Mouse (Mus musculus): ENCODE measurements at regions not wholly inside any gene's neighbourhood (a gene's known extent, or its start where the extent isn't known, plus 50 kb on each side); places are given as distances from the start of the nearest gene placed in this dataset.

DNA sequence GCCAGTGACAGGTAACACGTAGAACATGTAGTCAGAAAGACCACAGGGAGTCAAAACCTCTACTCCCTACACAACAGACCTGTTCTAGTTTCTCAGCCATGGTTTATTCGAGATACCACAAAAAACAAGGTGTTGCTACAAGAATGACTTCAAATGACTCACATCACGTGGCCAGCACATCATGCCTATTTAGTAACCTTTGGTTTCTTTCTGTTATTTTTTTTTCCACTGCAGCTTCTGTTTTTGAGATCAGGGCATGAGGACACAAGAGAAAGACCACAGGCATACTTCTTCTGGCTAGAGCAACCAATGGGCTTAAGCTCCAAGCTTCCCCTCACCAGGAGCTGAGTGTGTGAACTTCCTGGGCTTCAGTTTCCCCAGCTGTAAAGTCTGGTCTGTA lies 630.7 kb downstream of the Rnf144a start:
- no peak for DNase-seq (ENCODE audit: low read depth, low spot score)

DNA sequence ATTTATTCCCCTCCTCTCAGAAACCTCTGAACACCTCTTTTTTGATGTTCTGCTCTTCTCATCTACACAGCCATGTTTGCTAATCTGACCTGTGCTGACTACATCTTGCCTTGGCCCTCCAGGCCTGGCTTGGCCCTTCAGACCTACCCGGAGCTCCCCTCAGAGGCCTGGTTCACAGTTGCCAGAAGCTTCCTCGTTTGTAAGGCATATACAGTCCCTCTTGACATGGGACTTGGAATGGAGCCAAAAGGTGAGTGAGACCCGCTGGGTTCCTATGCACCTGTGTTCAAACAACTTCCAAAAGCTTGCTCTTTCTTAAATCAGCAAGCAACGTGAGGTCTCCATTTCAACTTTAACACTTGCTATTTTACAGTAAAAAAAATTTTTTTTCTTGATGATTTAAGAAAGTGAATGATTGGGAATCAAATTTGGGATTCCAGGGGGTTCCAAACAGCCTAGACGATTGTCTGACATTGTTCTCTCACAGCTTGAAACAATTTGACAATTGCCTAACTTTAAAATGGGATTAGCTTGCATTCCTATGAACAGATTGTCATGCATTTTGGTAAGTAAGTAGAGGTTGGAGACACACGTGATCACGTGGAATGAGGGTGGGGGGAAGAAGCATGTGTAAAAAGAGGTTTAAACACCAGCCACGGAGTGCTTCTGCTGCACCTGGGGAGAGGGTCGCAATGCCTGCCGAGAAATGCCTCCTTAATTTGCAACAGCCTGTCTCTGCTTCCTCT lies 631.9 kb downstream of the Rnf144a start:
- peak; percentile 29 for DNase-seq (ENCODE audit: low read depth, low spot score)

GRCm38 (mm10) chr12:25771856-25772255 lies 643.2 kb downstream of the Rnf144a start:
- no peak for DNase-seq (ENCODE audit: low read depth, low spot score)

DNA sequence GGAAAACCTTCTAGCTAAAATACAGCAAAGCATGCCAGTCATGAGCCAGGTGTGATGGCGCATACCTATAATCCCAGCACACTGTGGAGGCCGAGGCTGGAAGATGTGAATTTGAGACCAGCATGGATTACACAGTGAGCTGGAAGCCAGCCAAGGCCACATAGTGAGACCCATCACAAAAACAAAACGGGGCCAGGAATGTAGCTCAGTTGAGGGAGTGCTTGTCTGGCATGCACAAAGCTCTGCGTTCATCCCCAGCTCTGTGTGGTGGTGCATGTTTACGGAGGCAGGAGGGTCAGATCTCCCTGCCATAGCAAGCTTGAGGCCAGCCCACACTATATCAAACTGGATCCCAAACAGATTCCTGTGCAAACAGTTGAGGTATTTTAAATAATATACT lies 646.4 kb downstream of the Rnf144a start:
- DNase-seq (ENCODE audit: low read depth, low spot score) = peak; percentile 6

DNA sequence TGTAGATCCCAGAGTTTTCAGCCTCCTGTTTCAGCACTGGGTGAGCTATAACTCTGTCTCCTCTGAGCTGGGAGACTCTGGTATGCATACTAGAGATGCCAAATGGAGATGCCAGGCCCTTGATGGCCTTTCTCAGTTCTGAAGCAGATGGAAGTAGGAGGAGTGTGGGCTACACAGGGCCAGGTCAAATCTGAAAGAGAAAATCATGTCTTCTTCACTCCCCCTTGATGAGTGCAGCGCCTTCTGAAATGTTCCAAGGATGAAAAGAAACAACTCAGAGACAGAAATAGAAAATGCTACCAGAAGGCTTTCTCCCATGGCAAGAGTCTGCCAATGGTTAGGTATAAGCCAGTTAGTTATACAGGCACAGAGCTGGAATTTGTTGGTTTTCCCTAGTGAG lies 652.0 kb downstream of the Rnf144a start:
- DNase-seq (ENCODE audit: low read depth, low spot score) = no peak

- DNase-seq (ENCODE audit: low read depth, low spot score) = no peak
Measured at GRCm38 (mm10) chr12:25757014-25757413, 658.0 kb downstream of the Rnf144a start.

DNA sequence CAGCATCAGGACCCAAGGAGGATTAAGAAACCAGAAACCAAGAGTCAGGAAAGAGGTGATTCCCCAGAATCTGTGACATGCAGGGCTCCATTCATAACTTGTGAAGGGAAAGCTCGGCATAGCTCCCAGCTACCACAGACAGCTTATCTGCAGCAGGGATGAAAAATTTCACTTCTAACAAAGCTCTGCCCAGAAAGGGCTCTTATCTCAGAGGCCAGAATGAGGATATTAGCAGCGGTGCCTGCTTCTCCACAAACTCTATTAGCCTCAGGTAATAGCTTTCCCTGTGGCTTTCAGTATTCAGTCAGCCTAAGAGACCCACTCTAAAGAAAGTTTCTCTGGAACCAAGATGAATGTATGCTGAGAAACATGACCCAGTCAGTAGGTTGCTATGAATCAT lies 636.9 kb upstream of the Id2 start:
- DNase-seq (ENCODE audit: low read depth, low spot score) = no peak

GRCm38 (mm10) chr12:25725774-25726173 lies 628.8 kb upstream of the Id2 start:
- DNase-seq (ENCODE audit: low read depth, low spot score) = no peak

- DNase-seq (ENCODE audit: low read depth, low spot score) = no peak
Measured at GRCm38 (mm10) chr12:25711186-25711585, 614.2 kb upstream of the Id2 start.

- no peak for DNase-seq (ENCODE audit: low read depth, low spot score)
Measured at GRCm38 (mm10) chr12:25703023-25703400, 606.1 kb upstream of the Id2 start.

GRCm38 (mm10) chr12:25702176-25703022 lies 605.5 kb upstream of the Id2 start:
- peak; percentile 6 for DNase-seq (ENCODE audit: low read depth, low spot score)

DNA sequence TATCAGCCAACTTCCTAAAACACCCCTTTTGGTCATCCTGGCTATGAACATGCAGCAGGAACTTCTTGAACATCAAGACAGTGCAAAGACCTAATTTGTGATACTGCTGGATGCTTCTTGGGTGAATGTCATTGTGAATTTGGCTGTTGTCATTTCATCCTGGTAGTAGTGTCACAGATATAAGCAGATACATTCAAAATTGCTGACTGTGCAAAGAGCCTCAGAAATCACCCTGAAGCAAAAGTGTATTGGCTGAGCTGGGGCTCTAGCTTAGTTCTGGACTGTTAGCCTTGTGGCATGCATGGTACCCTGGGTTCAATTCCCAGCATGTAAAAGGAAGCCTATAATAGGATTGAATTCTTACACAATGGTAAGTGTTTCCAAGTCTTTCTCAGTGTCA lies 590.1 kb upstream of the Id2 start:
- no peak for DNase-seq (ENCODE audit: low read depth, low spot score)

- no peak for DNase-seq (ENCODE audit: low read depth, low spot score)
Measured at GRCm38 (mm10) chr12:25676631-25677030, 579.7 kb upstream of the Id2 start.

GRCm38 (mm10) chr12:25668336-25668735 lies 571.4 kb upstream of the Id2 start:
- no peak for DNase-seq (ENCODE audit: low read depth, low spot score)

GRCm38 (mm10) chr12:25654456-25654855 lies 557.5 kb upstream of the Id2 start:
- DNase-seq (ENCODE audit: low read depth, low spot score) = no peak

GRCm38 (mm10) chr12:25650237-25650636 lies 553.3 kb upstream of the Id2 start:
- DNase-seq (ENCODE audit: low read depth, low spot score) = no peak

DNA sequence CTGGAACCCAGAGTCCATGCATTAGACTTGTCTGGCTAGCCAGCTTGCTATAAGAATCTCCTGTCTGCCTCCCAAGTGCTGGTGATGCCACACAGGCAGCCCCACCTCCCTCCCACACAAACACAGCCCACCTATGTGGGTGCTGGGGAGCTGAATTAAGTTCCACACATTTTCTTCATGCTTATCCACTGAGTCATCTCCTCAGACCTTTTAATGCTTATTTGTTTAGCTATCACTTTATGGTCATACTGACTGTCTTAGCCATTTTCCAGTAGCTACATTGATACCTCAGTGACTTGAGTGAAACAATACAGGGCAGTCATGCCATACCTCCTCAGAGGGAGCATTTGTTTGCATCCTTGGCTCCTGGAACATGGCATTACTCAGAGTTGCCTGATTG lies 531.1 kb upstream of the Id2 start:
- DNase-seq (ENCODE audit: low read depth, low spot score) = no peak

GRCm38 (mm10) chr12:25625858-25626257 lies 528.9 kb upstream of the Id2 start:
- no peak for DNase-seq (ENCODE audit: low read depth, low spot score)

DNA sequence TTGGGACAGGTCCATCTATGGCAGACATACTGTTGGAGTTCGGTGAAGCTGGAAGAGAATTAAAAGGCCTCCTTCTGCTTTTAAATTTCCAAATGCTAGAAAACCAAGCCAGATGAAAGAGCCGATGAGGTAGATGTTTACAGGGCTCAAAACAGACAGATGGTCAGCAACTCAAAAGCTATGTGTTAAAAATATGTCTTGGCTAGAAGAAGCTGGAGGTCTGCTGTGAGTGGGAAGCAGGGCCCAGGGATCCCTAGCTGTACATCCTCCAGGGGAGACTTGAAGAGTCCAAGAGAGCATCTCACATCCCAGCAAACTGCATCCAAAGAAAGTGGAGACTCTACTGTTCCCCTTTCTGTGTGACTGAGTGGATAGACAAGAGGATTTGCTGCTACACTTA lies 526.5 kb upstream of the Id2 start:
- no peak for DNase-seq (ENCODE audit: low read depth, low spot score)

DNA sequence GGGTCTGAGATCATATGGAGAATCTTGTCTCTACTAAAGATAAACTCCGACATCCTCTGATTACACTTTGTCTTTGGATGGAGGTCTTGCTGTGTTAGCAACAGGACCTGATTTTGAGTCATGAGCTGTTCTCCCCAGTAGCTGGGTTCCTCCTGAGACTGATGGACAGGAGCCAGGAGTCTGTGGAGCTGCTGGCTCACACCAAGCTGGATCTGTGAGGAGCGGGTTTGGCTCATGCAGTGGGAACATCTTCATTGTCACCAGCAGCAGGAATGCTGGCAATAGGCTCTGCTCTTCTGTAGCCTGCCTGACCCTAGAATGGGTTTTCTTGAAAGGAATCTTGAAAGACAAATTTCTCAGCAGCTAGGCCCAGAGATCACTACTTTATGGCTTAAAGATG lies 524.2 kb upstream of the Id2 start:
- DNase-seq (ENCODE audit: low read depth, low spot score) = no peak

DNA sequence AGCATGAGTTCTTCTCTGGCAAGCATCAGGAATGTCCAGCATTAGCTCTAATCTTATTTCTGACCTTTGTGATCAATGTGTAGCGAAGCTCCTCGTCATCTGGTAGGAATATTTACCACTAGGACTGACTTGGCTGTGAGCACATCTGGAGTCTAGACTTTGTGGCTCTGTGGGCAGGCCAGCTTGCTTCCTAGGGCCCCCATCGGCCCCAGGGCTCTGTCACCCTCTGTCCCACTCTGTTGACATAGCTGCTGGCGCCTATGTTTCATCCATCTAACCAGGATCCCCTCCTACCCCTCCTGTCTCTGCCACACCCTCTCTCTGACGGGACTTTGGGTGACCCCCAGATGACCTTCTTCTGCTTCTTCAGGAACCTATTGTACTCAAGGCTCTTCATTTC lies 520.6 kb upstream of the Id2 start:
- DNase-seq (ENCODE audit: low read depth, low spot score) = peak; percentile 6

DNA sequence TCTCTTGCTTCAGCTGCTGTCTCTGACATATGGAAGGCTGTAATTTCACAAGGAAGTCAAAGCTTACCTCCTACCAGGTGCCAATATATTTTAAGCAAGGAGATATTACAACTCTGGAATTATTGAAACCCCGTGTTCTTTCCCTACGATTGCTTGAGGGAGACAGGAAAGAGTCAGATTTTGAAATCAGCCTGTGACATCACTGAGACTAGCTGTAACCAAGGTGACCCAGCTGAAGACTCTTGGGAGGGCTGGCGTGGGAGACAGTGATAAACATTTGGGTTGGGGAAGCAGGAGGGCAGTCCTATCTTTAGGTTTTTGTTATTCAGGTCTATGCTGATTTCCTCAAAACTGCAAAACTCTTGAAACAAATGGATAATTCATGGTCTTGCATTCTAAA lies 518.4 kb upstream of the Id2 start:
- DNase-seq (ENCODE audit: low read depth, low spot score) = peak; percentile 12

- DNase-seq (ENCODE audit: low read depth, low spot score) = no peak
Measured at GRCm38 (mm10) chr12:25613473-25613872, 516.5 kb upstream of the Id2 start.

Data from ZHBTc4 (cell line).